Mouse (Mus musculus) liver, embryonic 15.5 days (tissue): ENCODE measurements around the gene Mpdz. TPM values are rescaled to one million over a fixed set of nuclear protein-coding genes. Genes with fewer than 3 reads are reported as not detected.

ENCODE experiments used
- ATAC-seq: fragments of 200-750 bp; cut with Nextera tagmentation; 2 replicates; pipeline ENCODE4 v1.8.0; 2017; ENCODE audit warnings: moderate number of reproducible peaks, mild to moderate bottlenecking, moderate library complexity; ENCODE audit not compliant: insufficient read depth
- H3K27ac ChIP-seq: fragments of 300-500 bp; sonication (generic); replicated peaks from 2 replicates; pipeline ENCODE4 v1.5.1; 2015; ENCODE audit warnings: mild to moderate bottlenecking, inconsistent platforms
- H3K27me3 ChIP-seq: fragments of 300-500 bp; sonication (generic); 2 replicates; pipeline ENCODE4 v1.6.1; 2015; ENCODE audit warnings: mild to moderate bottlenecking, inconsistent platforms
- H3K36me3 ChIP-seq: fragments of 300-500 bp; sonication (generic); replicated peaks from 2 replicates; pipeline ENCODE4 v1.6.1; 2015; ENCODE audit warnings: moderate library complexity, mild to moderate bottlenecking, inconsistent platforms
- H3K4me1 ChIP-seq: fragments of 300-500 bp; sonication (generic); replicated peaks from 2 replicates; pipeline ENCODE4 v1.6.1; 2015; ENCODE audit warnings: inconsistent platforms
- H3K4me2 ChIP-seq: fragments of 300-500 bp; sonication (generic); 2 replicates; pipeline ENCODE4 v1.6.1; 2015; ENCODE audit warnings: moderate library complexity, mild to moderate bottlenecking, inconsistent platforms
- H3K4me3 ChIP-seq: fragments of 300-500 bp; sonication (generic); replicated peaks from 2 replicates; pipeline ENCODE4 v1.5.1; 2015; ENCODE audit warnings: mild to moderate bottlenecking, inconsistent platforms
- H3K9ac ChIP-seq: fragments of 300-500 bp; sonication (generic); 2 replicates; pipeline ENCODE4 v1.6.1; 2015; ENCODE audit warnings: moderate library complexity, mild to moderate bottlenecking, inconsistent platforms
- H3K9me3 ChIP-seq: fragments of 300-500 bp; sonication (generic); replicated peaks from 2 replicates; pipeline ENCODE4 v1.6.1; 2016; ENCODE audit warnings: inconsistent platforms
- WGBS: fragments of 180-500 bp; shearing (Covaris S2); methylation state at CpG from one replicate; pipeline ENCODE4 v1.1.7; 2015; ENCODE audit warnings: mixed read lengths; ENCODE audit not compliant: insufficient replicate concordance; 5-methylcytosine and 5-hydroxymethylcytosine counted together
- polyA plus RNA-seq: library from polyadenylated mRNA; unstranded; fragments of >200 nt; fragmentation: Nextera tagmentation; extraction: Ambion mirVana; gene quantifications from 2 replicates; pipeline ENCODE4 v1.2.1, GENCODE M21; 2015

The Mpdz gene
- polyA plus RNA-seq, 1 experiment from 2014 or later: 2.6 TPM

DNA sequence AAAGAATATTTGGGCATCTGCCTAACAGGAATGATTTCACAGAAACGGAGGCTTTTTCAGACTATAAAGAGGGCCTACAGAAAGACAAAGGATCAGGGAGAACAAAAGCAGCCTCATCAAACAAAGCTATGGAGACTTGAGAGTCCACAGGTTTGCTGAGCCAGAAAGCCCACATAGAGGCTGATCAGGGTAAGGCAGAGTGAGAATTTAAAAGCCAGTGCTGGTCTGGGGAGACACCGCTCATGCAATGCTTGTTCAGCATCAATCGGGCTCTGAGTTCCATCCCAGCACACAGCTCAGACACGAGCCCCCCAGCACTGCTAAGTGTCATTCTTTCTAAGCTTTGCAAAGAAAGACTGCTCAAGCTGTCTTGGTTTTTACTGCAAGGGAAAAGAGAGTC, 162.5 kb downstream of the Mpdz start:
- ATAC-seq: no peak
- no peaks in the 10 kb centered on the region for H3K9me3 ChIP-seq
- H3K9ac ChIP-seq: no peak overlapping the region
- no peak overlapping the region for H3K4me2 ChIP-seq
- H3K4me3 ChIP-seq: no peak overlapping the region
- no peaks in the 10 kb centered on the region for H3K36me3 ChIP-seq
- no peaks in the 10 kb centered on the region for H3K4me1 ChIP-seq
- WGBS: 64% methylated on average over 4 of the region's 4 CpGs
- no peaks in the 10 kb centered on the region for H3K27me3 ChIP-seq
- no peak overlapping the region for H3K27ac ChIP-seq

DNA sequence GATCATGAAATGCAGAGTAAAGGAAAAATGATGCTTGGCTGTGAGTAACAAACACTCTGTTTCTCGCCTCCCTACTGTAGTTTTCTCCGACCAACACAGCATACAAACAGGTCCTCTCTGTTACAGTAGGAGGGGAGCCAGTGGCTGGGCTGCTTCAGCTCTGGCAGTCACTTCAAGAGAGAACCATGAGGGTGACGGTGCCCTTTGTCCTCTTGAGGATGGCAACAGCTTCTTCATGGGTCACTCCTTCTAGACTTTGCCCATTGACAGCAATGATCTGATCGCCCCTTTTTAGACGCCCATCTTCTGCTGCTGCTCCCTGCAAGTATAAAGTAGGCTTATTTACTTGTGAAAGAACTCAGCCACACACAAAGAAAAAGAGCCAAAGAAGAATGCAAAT, 163.2 kb downstream of the Mpdz start:
- Histone ChIP-seq H3K27me3 (no peaks in the 10 kb centered on the region), H3K4me1 (no peaks in the 10 kb centered on the region), H3K4me2 (no peak overlapping the region), H3K27ac (no peak overlapping the region), H3K9me3 (no peaks in the 10 kb centered on the region), H3K4me3 (no peak overlapping the region), H3K9ac (no peak overlapping the region), H3K36me3 (no peaks in the 10 kb centered on the region)
- ATAC-seq: no peak
- WGBS: 62% methylated on average over 5 of the region's 5 CpGs

DNA sequence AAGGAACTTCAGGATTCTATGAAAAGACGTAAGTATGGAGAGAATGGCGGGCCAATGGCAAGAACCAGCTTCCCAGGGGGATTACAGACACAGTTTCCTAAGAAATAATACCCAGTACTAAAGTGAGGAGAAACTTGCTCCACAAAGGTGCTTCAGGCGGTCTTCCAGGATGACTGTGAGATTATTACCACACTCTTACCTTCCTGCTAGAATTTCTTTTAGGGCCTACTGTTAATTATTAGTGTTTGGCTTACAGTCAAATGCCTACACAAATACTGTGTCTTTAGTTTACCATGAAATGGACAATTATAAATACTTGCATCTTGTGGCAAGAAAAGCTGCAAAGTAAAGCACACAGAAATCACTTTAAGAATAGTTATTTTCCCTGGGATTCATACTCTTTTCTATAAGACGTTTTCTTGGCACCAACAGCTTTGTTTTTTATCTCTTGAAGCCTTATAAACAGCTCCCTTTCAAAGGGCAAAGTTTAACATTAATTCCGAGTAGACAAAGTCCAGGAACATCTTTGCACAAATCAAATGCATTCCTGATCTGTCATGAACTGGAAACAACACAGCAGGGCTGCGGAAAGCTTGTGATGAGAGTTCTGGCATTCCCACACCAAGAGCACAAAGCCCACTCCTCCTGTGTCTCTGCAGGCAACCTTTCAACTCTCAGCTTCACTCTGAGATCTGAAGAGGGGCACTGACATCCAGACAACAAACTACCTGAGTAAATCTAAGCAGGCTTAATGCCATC, 166.5 kb downstream of the Mpdz start:
- Histone ChIP-seq H3K9me3 (no peaks in the 10 kb centered on the region), H3K4me3 (no peak overlapping the region), H3K4me2 (no peak overlapping the region), H3K27me3 (no peaks in the 10 kb centered on the region), H3K4me1 (no peaks in the 10 kb centered on the region), H3K36me3 (no peaks in the 10 kb centered on the region), H3K9ac (no peak overlapping the region), H3K27ac (no peak overlapping the region)
- ATAC-seq: no peak
- WGBS: 46% methylated on average over 6 of the region's 6 CpGs

DNA sequence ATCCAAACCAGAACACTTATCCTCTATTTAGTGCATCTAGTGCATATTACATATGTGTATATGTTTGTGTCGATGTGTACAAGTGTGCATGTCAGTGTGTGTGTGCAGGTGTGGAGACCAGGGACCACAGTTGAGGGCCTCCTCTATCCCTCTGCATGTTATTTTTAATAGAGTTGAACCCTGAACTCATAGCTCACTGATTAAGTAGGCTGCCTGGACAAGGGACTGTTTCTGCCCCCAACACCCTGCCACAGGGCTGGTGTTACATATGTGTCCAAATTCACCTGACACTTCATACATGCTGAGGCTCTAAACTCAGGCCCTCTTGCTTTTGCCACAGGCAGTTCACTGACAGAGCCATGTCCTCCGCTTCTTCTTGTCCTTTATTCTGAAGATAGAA, 169.5 kb downstream of the Mpdz start:
- 74% methylated on average over 2 of the region's 2 CpGs for WGBS
- Histone ChIP-seq H3K9ac (no peak overlapping the region), H3K27me3 (no peaks in the 10 kb centered on the region), H3K4me2 (no peak overlapping the region), H3K9me3 (no peaks in the 10 kb centered on the region), H3K4me1 (no peaks in the 10 kb centered on the region), H3K27ac (no peak overlapping the region), H3K4me3 (no peak overlapping the region), H3K36me3 (no peaks in the 10 kb centered on the region)
- no peak for ATAC-seq

DNA sequence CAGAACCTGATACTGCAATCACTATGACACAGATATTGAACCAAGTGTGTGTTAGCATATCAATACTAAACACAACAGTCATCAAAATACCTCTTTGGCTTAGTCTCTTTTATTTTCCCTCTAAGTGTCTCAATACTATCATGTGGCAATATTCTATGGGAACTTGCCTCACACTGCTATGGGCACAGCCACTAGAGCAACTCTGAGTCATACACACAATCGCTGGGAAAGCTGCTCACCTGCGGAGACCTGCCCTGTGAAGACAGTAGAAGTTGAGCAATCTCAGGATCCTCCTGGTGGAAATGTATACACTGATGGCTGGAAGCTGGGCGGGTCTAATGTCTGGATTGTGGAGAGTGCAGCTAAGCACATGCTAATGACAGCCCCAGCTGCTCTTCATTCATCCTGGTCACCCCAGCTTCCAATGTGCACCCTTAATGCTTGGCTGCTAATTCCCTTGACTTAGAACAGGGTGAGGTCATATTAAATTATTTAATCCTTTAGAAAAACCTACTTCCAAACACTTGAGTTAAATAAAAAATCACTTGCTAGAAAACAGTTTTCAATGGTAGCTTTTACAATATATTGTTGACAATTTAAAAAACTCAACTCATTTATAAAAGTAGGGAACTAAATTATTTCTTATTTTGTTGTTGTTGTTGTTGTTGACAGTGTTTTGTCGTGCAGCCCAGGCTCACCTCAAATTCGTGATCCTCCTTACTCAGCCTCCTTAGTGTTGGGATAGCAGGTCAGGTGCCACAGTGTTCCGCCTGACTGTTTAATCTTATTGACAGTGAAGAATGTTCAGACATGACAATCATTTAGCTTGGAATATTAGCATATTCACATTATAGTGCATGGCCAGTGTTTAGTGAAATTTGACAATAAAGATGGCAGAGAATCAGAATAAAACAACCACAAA, 189.5 kb downstream of the Mpdz start:
- H3K4me1 ChIP-seq: no peaks in the 10 kb centered on the region
- H3K9me3 ChIP-seq: no peaks in the 10 kb centered on the region
- ATAC-seq: no peak
- H3K27me3 ChIP-seq: no peaks in the 10 kb centered on the region
- H3K9ac ChIP-seq: no peak overlapping the region
- H3K4me2 ChIP-seq: no peak overlapping the region
- no peak overlapping the region for H3K27ac ChIP-seq
- H3K36me3 ChIP-seq: no peaks in the 10 kb centered on the region
- no peak overlapping the region for H3K4me3 ChIP-seq
- WGBS: 59% methylated on average over 6 of the region's 6 CpGs

DNA sequence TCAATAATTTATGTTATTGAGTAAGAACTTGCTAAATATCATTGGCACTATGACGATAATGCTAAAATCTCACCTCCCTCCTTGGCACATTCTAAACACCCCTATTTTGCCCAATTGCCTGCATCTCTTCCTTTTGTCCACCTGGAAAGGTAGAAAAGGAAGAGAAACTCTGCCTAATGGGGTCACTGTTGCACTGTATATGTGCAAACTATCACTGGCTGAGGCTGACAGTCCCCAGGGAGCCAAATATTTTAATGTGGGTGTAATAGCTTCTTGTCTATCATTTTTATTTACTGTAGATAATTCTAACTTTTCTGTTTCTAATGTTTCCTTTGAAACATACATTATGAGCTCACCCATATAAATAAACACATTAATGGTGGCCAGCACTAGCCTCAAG, 190.3 kb downstream of the Mpdz start:
- no peak for ATAC-seq
- Histone ChIP-seq H3K27ac (no peak overlapping the region), H3K9ac (no peak overlapping the region), H3K4me2 (no peak overlapping the region), H3K36me3 (no peaks in the 10 kb centered on the region), H3K4me3 (no peak overlapping the region), H3K9me3 (no peaks in the 10 kb centered on the region), H3K27me3 (no peaks in the 10 kb centered on the region), H3K4me1 (no peaks in the 10 kb centered on the region)
- 87% methylated on average over 1 of the region's 1 CpGs for WGBS

DNA sequence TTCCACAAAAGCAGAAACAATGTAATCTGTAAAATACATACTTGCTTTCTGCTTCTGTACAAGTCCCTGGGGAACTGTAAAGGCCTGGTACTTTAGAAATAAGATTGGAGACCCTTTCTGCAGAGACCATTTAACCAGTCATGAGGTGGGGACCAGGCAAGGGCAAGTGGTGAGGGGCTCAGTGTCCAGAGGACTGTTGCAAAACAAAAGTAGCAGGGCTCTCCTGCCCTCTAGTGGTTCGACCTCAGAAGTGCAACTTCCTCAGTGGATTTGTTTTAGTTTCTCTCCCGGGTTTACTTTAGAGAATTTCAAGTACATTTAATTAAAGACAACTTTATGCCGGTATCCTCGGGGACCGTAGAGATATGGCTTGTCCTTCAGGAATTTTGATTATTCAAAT, 190.7 kb downstream of the Mpdz start:
- no peak overlapping the region for H3K4me2 ChIP-seq
- H3K9me3 ChIP-seq: no peaks in the 10 kb centered on the region
- no peak for ATAC-seq
- H3K4me3 ChIP-seq: no peak overlapping the region
- H3K27me3 ChIP-seq: no peaks in the 10 kb centered on the region
- no peaks in the 10 kb centered on the region for H3K36me3 ChIP-seq
- no peak overlapping the region for H3K9ac ChIP-seq
- H3K4me1 ChIP-seq: no peaks in the 10 kb centered on the region
- no peak overlapping the region for H3K27ac ChIP-seq
- WGBS: 10% methylated on average over 5 of the region's 5 CpGs

DNA sequence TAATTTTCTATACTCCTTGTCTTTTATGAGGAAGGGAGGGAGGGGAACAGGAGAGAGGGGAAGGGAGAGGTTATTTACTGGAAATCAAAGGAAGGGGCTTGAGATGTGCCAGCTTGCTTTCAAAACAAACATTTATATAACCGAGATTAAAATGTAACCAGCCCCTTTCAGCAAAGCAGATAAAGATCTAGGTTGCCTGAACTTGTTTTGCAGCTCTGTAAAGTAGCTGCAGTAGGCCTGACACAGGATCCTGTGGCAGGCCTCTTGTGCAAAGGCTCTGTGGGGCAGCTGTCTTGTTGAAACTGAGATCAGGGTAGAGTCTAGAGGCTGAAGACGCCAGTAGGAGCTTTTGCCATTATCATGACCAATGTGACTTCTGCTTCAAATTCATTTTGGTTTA, 193.4 kb downstream of the Mpdz start:
- H3K27ac ChIP-seq: no peak overlapping the region
- no peak overlapping the region for H3K4me3 ChIP-seq
- 48% methylated on average over 2 of the region's 2 CpGs for WGBS
- H3K4me1 ChIP-seq: no peaks in the 10 kb centered on the region
- H3K36me3 ChIP-seq: no peaks in the 10 kb centered on the region
- no peaks in the 10 kb centered on the region for H3K9me3 ChIP-seq
- no peak overlapping the region for H3K4me2 ChIP-seq
- H3K9ac ChIP-seq: no peak overlapping the region
- no peak for ATAC-seq
- H3K27me3 ChIP-seq: no peaks in the 10 kb centered on the region

DNA sequence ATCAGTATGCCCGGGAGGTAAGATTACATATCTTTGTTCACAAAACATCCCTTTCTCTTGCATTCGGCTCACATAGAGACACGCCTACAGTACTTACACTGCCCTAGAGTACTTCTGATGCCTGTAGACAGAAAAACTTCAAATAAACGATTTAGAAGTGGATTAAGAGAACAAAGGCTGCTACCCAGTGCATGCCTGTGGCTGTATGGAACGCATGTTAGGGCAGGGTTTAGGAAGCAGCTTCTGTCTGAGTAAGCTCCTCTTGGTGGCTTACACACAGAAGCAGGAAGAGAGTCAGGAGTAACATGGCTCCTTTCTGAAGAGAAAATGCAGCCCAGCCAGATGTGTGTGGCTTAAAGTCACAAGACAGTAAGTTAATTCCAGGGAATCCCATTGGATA, 206.4 kb downstream of the Mpdz start:
- H3K9ac ChIP-seq: no peak overlapping the region
- no peaks in the 10 kb centered on the region for H3K27me3 ChIP-seq
- no peaks in the 10 kb centered on the region for H3K36me3 ChIP-seq
- H3K4me2 ChIP-seq: no peak overlapping the region
- H3K4me3 ChIP-seq: no peak overlapping the region
- H3K4me1 ChIP-seq: no peaks in the 10 kb centered on the region
- no peak overlapping the region for H3K27ac ChIP-seq
- no peak for ATAC-seq
- 53% methylated on average over 5 of the region's 5 CpGs for WGBS
- no peaks in the 10 kb centered on the region for H3K9me3 ChIP-seq
